Comparison of ENCODE assay signal across 8 mouse cellular contexts in the genomic region with DNA sequence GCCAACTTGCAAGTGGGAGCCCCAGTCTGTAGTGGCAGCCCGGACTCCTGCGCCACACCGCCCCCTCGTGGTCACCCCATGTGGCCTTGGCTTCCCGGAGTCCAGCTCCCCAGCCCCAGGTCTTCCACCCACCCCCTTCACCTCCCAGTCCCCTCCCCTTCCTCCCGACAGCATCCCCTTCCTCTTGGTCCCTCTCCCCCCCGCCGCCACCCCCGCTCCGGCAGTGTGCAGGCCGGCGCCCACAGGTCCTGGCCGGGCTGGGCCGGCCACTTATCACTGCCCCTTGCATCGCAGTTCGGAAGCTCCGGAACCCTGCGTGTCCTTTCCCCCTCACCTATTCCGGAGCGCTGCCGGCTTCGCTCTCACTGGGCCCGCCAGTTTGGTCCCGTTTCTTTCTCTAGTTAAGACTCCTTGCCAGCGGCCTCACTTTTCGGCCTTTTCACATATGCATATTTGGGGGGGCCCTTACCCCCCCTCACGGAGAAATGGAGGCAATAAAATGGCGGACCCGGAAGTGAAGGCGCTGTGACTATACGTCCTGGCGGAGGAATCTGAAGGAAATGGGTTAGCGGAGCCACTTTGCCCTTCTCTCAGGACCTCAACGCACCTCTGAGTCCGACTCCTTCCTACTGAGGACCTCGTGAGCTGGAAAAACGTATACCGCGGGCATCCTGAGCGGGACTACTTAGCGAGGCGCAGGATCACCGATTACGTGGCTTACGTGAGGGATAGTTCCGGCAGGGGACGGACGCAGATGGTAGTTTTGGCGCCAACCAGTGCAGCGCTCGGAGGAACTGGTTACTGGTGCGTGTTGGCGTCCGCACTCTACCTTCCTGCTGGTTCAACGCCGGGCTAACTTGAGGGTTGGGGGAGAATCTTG. TPM values are rescaled to one million over a fixed set of nuclear protein-coding genes. Genes with fewer than 3 reads are reported as not detected.
A peak's percentile ranks its signal among the peaks of the same experiment; 100 is the strongest.
DNase-seq lines count a peak whose midpoint lies in the region; ATAC-seq and TF ChIP-seq lines count a peak whose summit lies in the region.

TSS of gene Gabpb2 (minus strand) at position 662 of the 880 bp plus-strand sequence.

- peak within 1 kb of the TSS; percentile 94 for H3K27ac ChIP-seq in CH12.LX (ENCODE audit: insufficient read depth, low read depth)
- H3K27ac ChIP-seq in forebrain, embryonic 13.5 days: peak within 1 kb of the TSS; percentile 98
- peak within 1 kb of the TSS; percentile 99 for H3K27ac ChIP-seq in liver, postnatal 0 days (ENCODE audit: low read depth)
- H3K27ac ChIP-seq in neural tube, embryonic 14.5 days (ENCODE audit: low read depth, low read length): peak within 1 kb of the TSS; percentile 82

- no peaks in the 10 kb centered on the region for H3K27me3 ChIP-seq in CH12.LX (replicated peaks)
- no peaks in the 10 kb centered on the region for H3K27me3 ChIP-seq in forebrain, embryonic 13.5 days
- no peaks in the 10 kb centered on the region for H3K27me3 ChIP-seq in liver, postnatal 0 days (ENCODE audit: insufficient read depth, low read length)
- H3K27me3 ChIP-seq in neural tube, embryonic 14.5 days (ENCODE audit: control insufficient read depth, insufficient read depth, low read length): no peaks in the 10 kb centered on the region

- H3K4me3 ChIP-seq in CH12.LX (replicated peaks in 1 of 3; ENCODE audit: low read depth in 2 of 3, low read length in 2 of 3, poor library complexity in 1 of 3): peak within 1 kb of the TSS; percentile 61 to 89 (median 79)
- H3K4me3 ChIP-seq in forebrain, embryonic 13.5 days: peak within 1 kb of the TSS; percentile 75
- H3K4me3 ChIP-seq in liver, postnatal 0 days (ENCODE audit: low read depth, low read length): peak within 1 kb of the TSS; percentile 92
- H3K4me3 ChIP-seq in neural tube, embryonic 14.5 days (ENCODE audit: low read depth, low read length): peak within 1 kb of the TSS; percentile 42

- under 1% methylated on average over 56 of the region's 56 CpGs for WGBS in forebrain, embryonic 13.5 days
- under 1% methylated on average over 56 of the region's 56 CpGs for WGBS in large intestine, adult 2 months
- 2% methylated on average over 56 of the region's 56 CpGs for WGBS in liver, postnatal 0 days (ENCODE audit: insufficient replicate concordance)
- WGBS in neural tube, embryonic 14.5 days: under 1% methylated on average over 56 of the region's 56 CpGs

- peak; percentile 39 for TF ChIP-seq RAD21 in CH12.LX (IDR thresholded peaks at IDR 0.05; ENCODE audit: low read depth, low read length)

- in situ Hi-C loops in CH12.LX (cut with MboI; ENCODE audit: low pct_ligation_motif_present, low pct_unique_long_range_greater_than_20kb, low sequenced_read_pairs): loop anchor here (10.0 kb wide), 1 partner anchor 73 kb away; the partner anchor contains the start of gene Tnfaip8l2

- peaks cover 20% of the 10 kb centered on the region for H3K79me2 ChIP-seq in CH12.LX (replicated peaks; ENCODE audit: control insufficient read depth, extremely low read depth, insufficient read depth, poor library complexity, severe bottlenecking)

- intact Hi-C loops in heart, postnatal 10 days (cut with DNase I): loop anchor here (1.0 to 2.0 kb wide), 4 partner anchors 11 to 98 kb away; partner anchors contain the start of genes Cdc42se1 and Tnfaip8l2

- peak; percentile 83 for TF ChIP-seq POLR2A in CH12.LX (IDR thresholded peaks at IDR 0.05; ENCODE audit: low read depth, low read length)

- dilution Hi-C loops in CH12.LX (cut with MboI; ENCODE audit: extremely low pct_ligation_motif_present, extremely low pct_unique_long_range_greater_than_20kb, low sequenced_read_pairs): no loop called here

- H3K9me3 ChIP-seq in CH12.LX (replicated peaks; ENCODE audit: low read length): no peaks in the 10 kb centered on the region
- no peaks in the 10 kb centered on the region for H3K9me3 ChIP-seq in forebrain, embryonic 13.5 days (replicated peaks)
- H3K9me3 ChIP-seq in liver, postnatal 0 days (ENCODE audit: low read length): no peaks in the 10 kb centered on the region
- H3K9me3 ChIP-seq in neural tube, embryonic 14.5 days (ENCODE audit: control insufficient read depth, low read length): no peaks in the 10 kb centered on the region

- peaks cover 32 to 60% of the 10 kb centered on the region in 2 experiments for H3K36me3 ChIP-seq in CH12.LX (replicated peaks in 1 of 2; ENCODE audit: control insufficient read depth in 1 of 2, insufficient read depth in 1 of 2, low read length in 1 of 2)
- H3K36me3 ChIP-seq in forebrain, embryonic 13.5 days (ENCODE audit: poor library complexity, severe bottlenecking): peaks cover 62% of the 10 kb centered on the region
- H3K36me3 ChIP-seq in liver, postnatal 0 days (replicated peaks; ENCODE audit: insufficient read depth, low read length): peaks cover 23% of the 10 kb centered on the region
- H3K36me3 ChIP-seq in neural tube, embryonic 14.5 days (ENCODE audit: control insufficient read depth, insufficient read depth, low read length): peaks cover 11% of the 10 kb centered on the region; the same call in 1 of the 2 replicates

- peak within 1 kb of the TSS; percentile 99 for H3K9ac ChIP-seq in CH12.LX (ENCODE audit: insufficient read depth, low read depth)
- H3K9ac ChIP-seq in forebrain, embryonic 13.5 days: peak within 1 kb of the TSS; percentile 91
- H3K9ac ChIP-seq in liver, postnatal 0 days (replicated peaks): peak within 1 kb of the TSS; percentile 96
- H3K9ac ChIP-seq in neural tube, embryonic 14.5 days (replicated peaks; ENCODE audit: low read depth, low read length): peak within 1 kb of the TSS; percentile 53

- peak within 1 kb of the TSS; percentile 84 for H3K4me2 ChIP-seq in CH12.LX (ENCODE audit: insufficient read depth, low read depth, poor library complexity, severe bottlenecking)
- H3K4me2 ChIP-seq in forebrain, embryonic 13.5 days: peak within 1 kb of the TSS; percentile 71
- peak within 1 kb of the TSS; percentile 72 for H3K4me2 ChIP-seq in liver, postnatal 0 days (ENCODE audit: low read depth, low read length)
- H3K4me2 ChIP-seq in neural tube, embryonic 14.5 days (ENCODE audit: low read depth, low read length): peak within 1 kb of the TSS; percentile 41

- TF ChIP-seq CTCF in CH12.LX (conservative IDR thresholded peaks at IDR 0.05 in 1 of 2, IDR thresholded peaks at IDR 0.05 in 1 of 2; ENCODE audit: low read depth in 2 of 2, low read length in 2 of 2): peak; percentile 29 to 87; a peak in 3 of 4 replicates
- TF ChIP-seq CTCF in liver, postnatal 0 days (IDR thresholded peaks at IDR 0.05; ENCODE audit: low read depth): peak; percentile 96

- TF ChIP-seq EP300 in CH12.LX (IDR thresholded peaks at IDR 0.05; ENCODE audit: low read length): no peak
- TF ChIP-seq EP300 in liver, postnatal 0 days (IDR thresholded peaks at IDR 0.05; ENCODE audit: low read depth): peak; percentile 82

- peaks cover 0 to 29% of the 10 kb centered on the region in 2 experiments; a peak in 1 of 4 replicates for H3K4me1 ChIP-seq in CH12.LX (ENCODE audit: control insufficient read depth in 1 of 2, insufficient read depth in 2 of 2)
- H3K4me1 ChIP-seq in forebrain, embryonic 13.5 days: peaks cover 20% of the 10 kb centered on the region
- H3K4me1 ChIP-seq in liver, postnatal 0 days (ENCODE audit: insufficient read depth): peaks cover 23% of the 10 kb centered on the region
- no peaks in the 10 kb centered on the region for H3K4me1 ChIP-seq in neural tube, embryonic 14.5 days (ENCODE audit: control insufficient read depth, insufficient read depth, low read length)

- peak; percentile 88 for ATAC-seq in forebrain, embryonic 13.5 days
- peak; percentile 81 for ATAC-seq in liver, postnatal 0 days
- ATAC-seq in neural tube, embryonic 14.5 days (ENCODE audit: low read depth): peak; percentile 88

- peak; percentile 96 for DNase-seq in CH12.LX (ENCODE audit: extremely low read depth)
- peak; percentile 85 for DNase-seq in c-Kit-positive CD71-positive TER-119-negative erythroid progenitor cells, embryonic 14.5 days (ENCODE audit: low read depth)
- DNase-seq in heart, postnatal 10 days: peak; percentile 97 to 98
- DNase-seq in large intestine, adult 2 months (ENCODE audit: low read depth, low spot score): peak; percentile 65
- DNase-seq in liver, postnatal 0 days: peak; percentile 98
- DNase-seq in testis, postnatal 10 days (ENCODE audit: low spot score): peak; percentile 99

TF ChIP-seq in CH12.LX, 34 proteins besides CTCF, POLR2A, EP300 and RAD21 (continues in another document):
- TF ChIP-seq MEF2A (IDR thresholded peaks at IDR 0.05; ENCODE audit: borderline replicate concordance, low read depth, low read length): peak; percentile 66
- TF ChIP-seq USF1 (IDR thresholded peaks at IDR 0.05; ENCODE audit: low read depth, low read length): no peak
- TF ChIP-seq E2F4 (IDR thresholded peaks at IDR 0.05; ENCODE audit: insufficient replicate concordance, low read depth, low read length): peak; percentile 98
- peak; percentile 19; the same call in 1 of the 2 replicates for TF ChIP-seq USF2 (conservative IDR thresholded peaks at IDR 0.05; ENCODE audit: low read depth, low read length)
- peak; percentile 69 for TF ChIP-seq NRF1 (IDR thresholded peaks at IDR 0.05; ENCODE audit: low read depth, low read length)
- TF ChIP-seq CHD2 (IDR thresholded peaks at IDR 0.05; ENCODE audit: low read length): peak; percentile 74; the same call in 1 of the 2 replicates
- TF ChIP-seq MAX (IDR thresholded peaks at IDR 0.05; ENCODE audit: low read length): peak; percentile 65; the same call in 1 of the 2 replicates
- TF ChIP-seq IRF4 (IDR thresholded peaks at IDR 0.05; ENCODE audit: low read depth, low read length): peak; percentile 74
- peak; percentile 88; the same call in 1 of the 2 replicates for TF ChIP-seq MYC (IDR thresholded peaks at IDR 0.05; ENCODE audit: low read depth, low read length)
- peak; percentile 66 for TF ChIP-seq SMC3 (IDR thresholded peaks at IDR 0.05; ENCODE audit: low read depth, low read length)
- TF ChIP-seq KAT2A (IDR thresholded peaks at IDR 0.05; ENCODE audit: insufficient replicate concordance, low read length): peak; percentile 98
- TF ChIP-seq ZC3H11A (IDR thresholded peaks at IDR 0.05; ENCODE audit: low read depth, low read length): no peak
- peak; percentile 76 for TF ChIP-seq MAZ (IDR thresholded peaks at IDR 0.05; ENCODE audit: low read depth, low read length)
- no peak; the same call in none of the 2 replicates for TF ChIP-seq CHD1 (IDR thresholded peaks at IDR 0.05; ENCODE audit: low read depth, low read length)
- TF ChIP-seq BHLHE40 (IDR thresholded peaks at IDR 0.05; ENCODE audit: low read depth, low read length): no peak
- no peak for TF ChIP-seq ZNF384 (IDR thresholded peaks at IDR 0.05; ENCODE audit: low read depth, low read length)

RNA-seq across cellular contexts. Expression of gene Gabpb2, which starts in this region (rescaled TPM):
- total RNA-seq in CH12.LX (2012; rRNA removed) (14.7 and 18.2 TPM in 2 replicates), CH12.LX (2014; rRNA removed) (15.4 and 16.6 TPM in 2 replicates)
- polyA plus RNA-seq in CH12.LX (2012; ENCODE audit: insufficient read length, low read depth): 20.6 and 21.1 TPM in 2 replicates
- polyA plus RNA-seq in forebrain, embryonic 13.5 days (2015; fragmentation: Nextera tagmentation; extraction: Ambion mirVana): 7.7 and 8.5 TPM in 2 replicates
- total RNA-seq in heart, postnatal 10 days (2021): 10 to 100 TPM; 14.0 to 17.1 TPM
- polyA plus RNA-seq in large intestine, adult 2 months (2012; rRNA removed): 9.2 and 16.1 TPM in 2 replicates
- polyA plus RNA-seq in liver, postnatal 0 days (2015; fragmentation: Nextera tagmentation; extraction: Ambion mirVana): 2.5 and 3.9 TPM in 2 replicates
- polyA plus RNA-seq in neural tube, embryonic 14.5 days (2014; fragmentation: Nextera tagmentation; extraction: Ambion mirVana): 3.4 and 4.7 TPM in 2 replicates

Comparison
In these comparisons a context has a peak if more than half of its experiments do, and no peak if none do; other contexts are left out.
1. Peak in every context shown above with its lines: DNase-seq, ATAC-seq, H3K4me3 ChIP-seq and H3K27ac ChIP-seq.
2. H3K4me3 ChIP-seq: peak in every context shown above with its lines; median percentile 92 in liver, postnatal 0 days; 79 in CH12.LX; 75 in forebrain, embryonic 13.5 days; 42 in neural tube, embryonic 14.5 days.